Mouse (Mus musculus): ENCODE results near the gene Ak1. TPM values are rescaled to one million over a fixed set of nuclear protein-coding genes. Genes with fewer than 3 reads are reported as not detected.

The Ak1 gene
- polyA plus RNA-seq, 1 experiment from 2014 or later: 46.6 TPM

- H3K4me3 ChIP-seq: no peak overlapping the region
- ATAC-seq (ENCODE audit: low FRiP score, low read depth): no peak
- H3K9ac ChIP-seq: no peak overlapping the region
- H3K4me2 ChIP-seq (replicated peaks): no peak overlapping the region
- peaks cover 19% of the 10 kb centered on the region for H3K4me1 ChIP-seq
- H3K27ac ChIP-seq: no peak overlapping the region
- H3K36me3 ChIP-seq: no peaks in the 10 kb centered on the region
- H3K9me3 ChIP-seq: no peaks in the 10 kb centered on the region
- 42% methylated on average over 10 of the region's 10 CpGs for WGBS
- H3K27me3 ChIP-seq (replicated peaks): no peaks in the 10 kb centered on the region
Observed at GRCm38 (mm10) chr2:32604631-32605030, 16.9 kb upstream of the Ak1 start.

- peak overlapping the region; percentile 92 for H3K4me2 ChIP-seq (replicated peaks)
- H3K9ac ChIP-seq: peak overlapping the region; percentile 76
- H3K36me3 ChIP-seq: no peaks in the 10 kb centered on the region
- no peaks in the 10 kb centered on the region for H3K27me3 ChIP-seq (replicated peaks)
- ATAC-seq (ENCODE audit: low FRiP score, low read depth): peak; percentile 80
- peak overlapping the region; percentile 76 for H3K4me3 ChIP-seq
- no peak overlapping the region for H3K27ac ChIP-seq
- WGBS: 10% methylated on average over 53 of the region's 55 CpGs
- H3K4me1 ChIP-seq: peaks cover 24% of the 10 kb centered on the region
- H3K9me3 ChIP-seq: no peaks in the 10 kb centered on the region
Observed at GRCm38 (mm10) chr2:32606161-32607142, 15.1 kb upstream of the Ak1 start.

GRCm38 (mm10) chr2:32607262-32607947 lies 14.2 kb upstream of the Ak1 start:
- ATAC-seq (ENCODE audit: low FRiP score, low read depth): peak; percentile 45
- Histone ChIP-seq H3K27me3 (replicated peaks) (no peaks in the 10 kb centered on the region), H3K4me1 (peaks cover 24% of the 10 kb centered on the region), H3K4me2 (replicated peaks) (peak overlapping the region; percentile 92), H3K36me3 (no peaks in the 10 kb centered on the region), H3K9ac (peak overlapping the region; percentile 76), H3K9me3 (no peaks in the 10 kb centered on the region), H3K4me3 (peak overlapping the region; percentile 76), H3K27ac (no peak overlapping the region)
- WGBS: 6% methylated on average over 34 of the region's 34 CpGs

- Histone ChIP-seq H3K4me1 (peaks cover 24% of the 10 kb centered on the region), H3K27me3 (replicated peaks) (no peaks in the 10 kb centered on the region), H3K27ac (no peak overlapping the region), H3K9ac (no peak overlapping the region), H3K36me3 (no peaks in the 10 kb centered on the region), H3K4me2 (replicated peaks) (peak overlapping the region; percentile 92), H3K9me3 (no peaks in the 10 kb centered on the region), H3K4me3 (no peak overlapping the region)
- ATAC-seq (ENCODE audit: low FRiP score, low read depth): 0 out of 2 replicates have a peak, but pooled peaks have one; percentile 27
- 9% methylated on average over 25 of the region's 25 CpGs for WGBS
Observed at GRCm38 (mm10) chr2:32608141-32608777, 13.3 kb upstream of the Ak1 start.

GRCm38 (mm10) chr2:32608778-32609435 lies 12.7 kb upstream of the Ak1 start:
- Histone ChIP-seq H3K9ac (no peak overlapping the region), H3K9me3 (no peaks in the 10 kb centered on the region), H3K27ac (no peak overlapping the region), H3K27me3 (replicated peaks) (no peaks in the 10 kb centered on the region), H3K36me3 (no peaks in the 10 kb centered on the region), H3K4me3 (no peak overlapping the region), H3K4me1 (peaks cover 24% of the 10 kb centered on the region), H3K4me2 (replicated peaks) (peak overlapping the region; percentile 92)
- no peak for ATAC-seq (ENCODE audit: low FRiP score, low read depth)
- whole genome bisulfite sequencing: 33% methylated on average over 18 of the region's 18 CpGs

GRCm38 (mm10) chr2:32610610-32611229 lies 10.8 kb upstream of the Ak1 start:
- Histone ChIP-seq H3K4me3 (no peak overlapping the region), H3K9ac (no peak overlapping the region), H3K9me3 (no peaks in the 10 kb centered on the region), H3K27me3 (replicated peaks) (no peaks in the 10 kb centered on the region), H3K36me3 (peaks cover 6% of the 10 kb centered on the region; the same call in 1 of the 2 replicates), H3K27ac (no peak overlapping the region), H3K4me2 (replicated peaks) (peak overlapping the region; percentile 54), H3K4me1 (peaks cover 24% of the 10 kb centered on the region)
- 19% methylated on average over 23 of the region's 23 CpGs for WGBS
- ATAC-seq (ENCODE audit: low FRiP score, low read depth): no peak

- Histone ChIP-seq H3K27me3 (replicated peaks) (no peaks in the 10 kb centered on the region), H3K36me3 (peaks cover 6% of the 10 kb centered on the region), H3K9me3 (no peaks in the 10 kb centered on the region), H3K9ac (no peak overlapping the region), H3K27ac (no peak overlapping the region), H3K4me1 (peaks cover 21% of the 10 kb centered on the region), H3K4me2 (replicated peaks) (no peak overlapping the region), H3K4me3 (no peak overlapping the region)
- WGBS: 59% methylated on average over 26 of the region's 26 CpGs
- no peak for ATAC-seq (ENCODE audit: low FRiP score, low read depth)
Observed at GRCm38 (mm10) chr2:32612274-32612673, 9.3 kb upstream of the Ak1 start.

GRCm38 (mm10) chr2:32617109-32617508 lies 4.4 kb upstream of the Ak1 start:
- Histone ChIP-seq H3K4me3 (no peak overlapping the region), H3K9me3 (no peaks in the 10 kb centered on the region), H3K27me3 (replicated peaks) (no peaks in the 10 kb centered on the region), H3K4me1 (peaks cover 32% of the 10 kb centered on the region), H3K4me2 (replicated peaks) (no peak overlapping the region), H3K36me3 (peaks cover 6% of the 10 kb centered on the region), H3K9ac (no peak overlapping the region), H3K27ac (no peak overlapping the region)
- no peak for ATAC-seq (ENCODE audit: low FRiP score, low read depth)
- 97% methylated on average over 1 of the region's 1 CpGs for WGBS

- Histone ChIP-seq H3K27me3 (replicated peaks) (no peaks in the 10 kb centered on the region), H3K27ac (no peak overlapping the region), H3K36me3 (peaks cover 6% of the 10 kb centered on the region), H3K9ac (no peak overlapping the region), H3K9me3 (no peaks in the 10 kb centered on the region), H3K4me2 (replicated peaks) (no peak overlapping the region), H3K4me3 (no peak overlapping the region), H3K4me1 (peaks cover 32% of the 10 kb centered on the region)
- no peak for ATAC-seq (ENCODE audit: low FRiP score, low read depth)
- 92% methylated on average over 4 of the region's 4 CpGs for WGBS
Observed at GRCm38 (mm10) chr2:32617601-32618000, 4.0 kb upstream of the Ak1 start.

GRCm38 (mm10) chr2:32618051-32618450 lies 3.5 kb upstream of the Ak1 start:
- H3K4me2 ChIP-seq (replicated peaks): no peak overlapping the region
- H3K27me3 ChIP-seq (replicated peaks): no peaks in the 10 kb centered on the region
- 68% methylated on average over 9 of the region's 9 CpGs for WGBS
- no peak overlapping the region for H3K9ac ChIP-seq
- peaks cover 32% of the 10 kb centered on the region for H3K4me1 ChIP-seq
- H3K9me3 ChIP-seq: no peaks in the 10 kb centered on the region
- H3K36me3 ChIP-seq: peaks cover 6% of the 10 kb centered on the region
- no peak for ATAC-seq (ENCODE audit: low FRiP score, low read depth)
- no peak overlapping the region for H3K27ac ChIP-seq
- H3K4me3 ChIP-seq: no peak overlapping the region

- no peak for ATAC-seq (ENCODE audit: low FRiP score, low read depth)
- Histone ChIP-seq H3K4me3 (no peak overlapping the region), H3K27ac (peak overlapping the region; percentile 38; the same call in 1 of the 2 replicates), H3K9ac (no peak overlapping the region), H3K27me3 (replicated peaks) (no peaks in the 10 kb centered on the region), H3K4me1 (peaks cover 45% of the 10 kb centered on the region), H3K36me3 (no peaks in the 10 kb centered on the region; the same call in none of the 2 replicates), H3K4me2 (replicated peaks) (peak overlapping the region; percentile 20), H3K9me3 (no peaks in the 10 kb centered on the region)
- WGBS: 36% methylated on average over 4 of the region's 4 CpGs
Observed at GRCm38 (mm10) chr2:32620682-32621516, 659 bp upstream of the Ak1 start.
